Mouse (Mus musculus): ENCODE measurements around the gene A530032D15Rik.
"Not testable (repeated sequence)": the region's sequence is repeated elsewhere in the genome, so short reads cannot be mapped to it uniquely, and the experiment has no call there.

Gene A530032D15Rik

DNA sequence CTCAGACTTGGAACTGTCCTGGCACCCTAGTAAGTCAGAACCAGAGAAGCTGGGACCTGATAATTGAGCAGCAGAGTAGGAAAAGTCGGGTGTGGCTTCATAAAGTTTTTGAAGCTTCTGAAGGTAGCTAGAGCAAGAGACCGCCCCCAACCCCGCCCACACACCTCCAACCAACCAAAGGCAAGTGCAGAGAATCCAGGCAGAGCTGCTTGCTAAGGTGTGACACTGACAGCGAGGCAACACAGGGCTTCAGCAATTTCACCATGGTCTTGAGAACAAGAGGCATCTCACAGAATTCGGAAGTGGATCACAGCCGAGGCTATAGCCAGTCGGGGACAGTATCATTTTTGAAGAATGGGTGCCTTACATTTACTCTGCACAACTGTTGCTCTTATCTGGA, at the start of gene A530032D15Rik:
A530032D15Rik (minus strand) TSS at position 101 of the 400 bp plus-strand sequence.
- not testable (repeated sequence) for DNase-seq

DNA sequence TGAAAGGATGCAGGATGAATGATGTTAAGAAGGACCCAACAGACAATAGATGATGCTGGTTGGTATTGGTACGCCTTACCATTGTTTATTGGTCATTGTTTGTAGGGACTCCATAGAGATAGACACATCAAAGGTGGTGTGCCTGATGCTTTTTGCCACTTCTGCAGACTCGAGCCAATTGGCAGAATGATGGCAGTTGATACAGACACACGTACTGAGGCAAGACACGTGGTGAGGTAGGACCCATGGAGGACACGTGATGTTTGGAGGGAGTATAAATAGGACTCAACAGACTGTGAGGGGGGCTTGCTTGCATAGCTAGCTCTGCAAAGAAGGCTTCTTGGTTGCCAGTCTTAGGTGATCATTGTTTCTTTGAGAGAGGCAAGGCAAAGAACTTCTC, 45.5 kb upstream of the A530032D15Rik start:
- DNase-seq, result not testable (repeated sequence)

DNA sequence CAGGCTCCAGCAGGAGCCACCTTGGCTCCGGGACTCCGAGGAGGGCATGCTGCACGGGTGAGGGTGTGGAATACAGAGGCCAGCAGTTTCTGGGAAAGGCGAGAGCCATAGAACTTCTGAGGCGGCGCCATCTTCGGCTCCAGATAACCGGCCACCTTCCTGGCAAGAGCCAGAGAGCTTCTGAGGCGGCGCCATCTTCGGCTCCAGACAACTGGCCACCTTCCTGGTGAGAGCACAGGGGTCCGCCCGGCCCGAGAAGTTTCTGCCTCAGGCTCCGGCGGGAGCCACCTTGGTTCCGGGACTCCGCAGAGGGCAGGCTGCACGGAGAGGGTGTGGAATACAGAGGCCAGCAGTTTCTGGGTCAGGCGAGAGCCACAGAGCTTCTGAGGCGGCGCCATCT, 24.0 kb upstream of the A530032D15Rik start:
- DNase-seq, result not testable (repeated sequence)

DNA sequence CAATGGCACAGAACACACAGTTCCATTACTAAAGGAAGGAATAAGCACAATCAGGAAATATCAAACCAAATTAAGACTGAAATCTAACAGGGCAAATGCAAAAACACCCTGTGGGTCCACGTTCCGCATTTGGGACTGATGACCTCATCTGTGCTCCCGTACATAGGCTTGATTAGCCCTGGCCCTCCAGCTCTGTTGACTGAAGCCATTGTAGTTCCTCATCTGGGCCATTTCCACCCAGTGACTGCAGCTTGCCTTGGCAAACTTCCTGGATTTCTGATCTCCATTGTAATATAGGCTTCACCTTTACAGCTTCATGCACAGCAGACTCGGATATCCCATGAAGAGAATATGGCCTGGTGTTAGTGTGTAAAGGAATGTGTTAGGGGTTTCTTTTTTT, 12.2 kb upstream of the A530032D15Rik start:
- not testable (repeated sequence) for DNase-seq

DNA sequence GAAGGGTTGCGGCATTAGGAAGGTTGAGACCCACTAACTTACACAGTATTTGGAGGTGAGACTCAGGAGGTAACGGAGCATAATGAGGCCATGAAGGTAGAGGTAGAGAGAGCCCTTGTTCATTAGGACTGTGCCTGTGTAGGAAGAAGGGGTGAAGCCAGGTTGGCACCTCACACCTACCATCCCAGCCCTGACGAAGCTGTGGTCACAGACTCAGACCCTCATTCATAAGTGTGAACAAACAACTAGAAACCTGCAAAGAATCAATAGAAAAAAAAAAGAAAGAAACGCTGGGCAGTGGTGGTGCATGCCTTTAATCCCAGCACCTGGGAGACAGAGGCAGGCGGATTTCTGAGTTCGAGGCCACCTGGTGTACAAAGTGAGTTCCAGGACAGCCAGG, 8.7 kb upstream of the A530032D15Rik start:
- not testable (repeated sequence) for DNase-seq

DNA sequence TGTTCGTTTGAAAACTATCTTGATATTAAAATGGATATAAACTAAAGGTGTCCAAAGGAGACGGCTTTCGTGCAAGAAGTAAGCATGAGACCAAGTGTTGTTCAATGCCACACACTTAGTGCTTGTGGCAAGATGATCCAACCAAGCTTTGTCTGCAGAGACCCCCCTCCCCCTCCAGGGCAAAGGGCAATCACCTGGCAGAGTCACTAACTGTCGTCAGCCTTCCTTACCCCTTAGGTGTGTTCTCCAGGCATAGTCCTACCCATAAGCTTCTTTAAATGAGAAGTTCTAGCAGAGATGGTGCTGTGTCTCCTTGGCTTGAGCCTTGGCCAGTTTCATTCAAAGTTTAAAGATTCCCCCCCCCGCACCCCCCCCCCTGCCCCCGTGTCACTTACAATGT, 7.9 kb upstream of the A530032D15Rik start:
- not testable (repeated sequence) for DNase-seq

DNA sequence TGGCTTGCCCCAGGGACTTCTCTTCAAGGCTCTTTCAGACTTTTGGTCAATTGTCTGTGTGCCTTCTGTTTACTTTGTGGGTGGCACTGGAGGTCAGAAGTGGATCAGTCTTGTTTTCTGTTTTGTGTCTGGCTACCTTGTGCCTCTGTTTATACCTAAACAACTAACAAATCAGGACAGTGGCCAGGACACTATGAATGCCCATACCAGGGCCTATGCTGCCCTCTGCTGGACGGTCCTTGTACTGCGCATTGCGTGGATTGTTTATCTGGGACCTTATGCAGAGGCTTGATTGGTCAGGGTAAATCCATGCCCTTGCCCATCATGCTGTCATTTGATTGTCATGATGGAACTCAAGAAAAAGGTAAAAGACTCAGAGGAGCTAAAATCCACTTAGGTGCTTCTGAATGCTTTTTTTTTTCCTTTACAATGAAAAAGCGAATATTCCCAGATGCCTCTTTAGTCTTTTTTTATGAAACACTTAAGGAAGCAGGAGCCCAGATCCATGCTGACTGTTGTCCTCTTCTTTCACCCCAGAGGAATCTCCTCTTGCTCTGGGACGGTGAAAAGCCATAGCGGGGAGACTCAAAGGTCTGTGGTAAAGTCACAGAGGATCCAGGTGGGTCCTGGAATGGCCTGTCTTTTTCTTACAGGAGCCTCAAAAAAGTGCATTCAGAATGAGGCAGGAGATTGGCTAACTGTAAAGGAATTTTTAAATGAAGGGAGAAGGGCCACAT, 5.2 kb upstream of the A530032D15Rik start:
- DNase-seq, result peak; percentile 83

DNA sequence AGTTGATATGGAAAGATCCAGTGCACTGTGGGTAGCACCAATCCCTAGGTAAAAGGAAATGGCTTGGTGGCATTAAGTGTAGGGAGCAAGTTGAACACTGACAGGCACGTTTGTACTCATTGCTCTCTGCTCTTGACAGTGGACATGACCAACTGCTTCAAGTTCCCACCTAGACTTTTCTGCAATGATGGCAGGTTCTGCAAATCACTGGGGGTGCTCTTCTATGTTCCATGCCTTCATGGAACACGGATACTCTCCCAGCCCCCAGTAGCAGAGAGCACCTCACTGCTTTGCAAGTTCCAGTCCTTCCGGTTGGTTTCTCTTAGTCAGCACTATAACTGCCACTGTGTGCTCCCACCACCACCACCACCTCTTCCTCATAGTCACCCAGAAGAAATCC, 4.4 kb upstream of the A530032D15Rik start:
- not testable (repeated sequence) for DNase-seq

DNA sequence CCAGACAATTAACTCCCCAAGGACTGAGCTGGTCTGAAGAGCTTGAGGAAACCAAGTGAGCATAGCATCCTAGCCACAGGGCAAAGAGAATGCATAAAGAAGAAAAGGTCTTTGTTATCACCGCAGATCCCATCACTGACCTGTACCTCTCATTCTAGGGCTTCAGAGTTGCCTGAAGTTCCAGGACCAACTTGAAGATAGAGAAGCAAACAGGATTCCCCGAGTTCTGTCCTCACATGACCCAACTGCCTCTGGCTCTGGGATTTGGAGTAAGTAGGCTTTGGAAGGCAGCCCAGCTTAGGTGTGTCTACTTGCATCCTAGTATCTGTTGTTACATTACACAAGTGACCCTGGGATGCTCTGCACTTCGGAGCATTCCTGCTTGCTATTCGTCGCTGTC, 3.2 kb upstream of the A530032D15Rik start:
- DNase-seq, result not testable (repeated sequence)

DNA sequence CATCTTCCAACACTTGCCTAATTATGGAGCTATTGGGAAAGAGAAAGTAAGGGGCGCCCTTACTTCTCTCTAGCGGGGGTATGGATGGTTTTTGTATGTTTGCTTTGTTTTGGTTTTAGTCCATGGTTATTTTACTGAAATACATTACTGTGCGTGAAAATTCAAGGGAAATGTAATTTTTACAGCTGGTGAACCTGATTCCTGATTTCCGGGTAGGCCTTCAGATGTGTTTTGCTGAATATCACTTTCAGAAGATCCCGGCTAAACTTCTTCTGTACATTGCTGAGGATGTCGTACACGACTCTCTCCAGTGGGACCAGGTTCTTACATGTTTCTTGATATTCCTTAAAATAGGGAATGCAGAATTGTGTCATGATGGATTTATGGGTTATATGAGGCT, 2.6 kb upstream of the A530032D15Rik start:
- not testable (repeated sequence) for DNase-seq

DNA sequence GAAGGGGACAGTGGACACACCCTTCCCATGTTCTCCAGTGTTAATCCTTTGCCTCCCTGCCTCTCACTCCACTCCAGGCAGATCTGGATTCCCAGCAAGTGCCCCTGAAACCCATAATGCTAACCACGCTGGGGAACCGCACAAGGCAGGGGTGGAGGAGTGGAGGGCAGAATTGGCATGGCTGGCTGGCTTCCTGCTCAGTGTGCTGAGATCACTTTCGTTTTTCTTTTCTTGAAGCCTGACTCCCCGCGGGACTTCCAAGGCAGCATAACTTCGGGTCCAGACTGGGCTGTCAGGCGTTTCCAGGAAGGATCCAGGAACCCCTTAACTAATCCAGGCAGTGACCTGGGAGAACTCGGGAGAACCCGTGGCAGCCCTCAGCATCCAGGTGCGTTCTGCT, 1.9 kb upstream of the A530032D15Rik start:
- not testable (repeated sequence) for DNase-seq

DNA sequence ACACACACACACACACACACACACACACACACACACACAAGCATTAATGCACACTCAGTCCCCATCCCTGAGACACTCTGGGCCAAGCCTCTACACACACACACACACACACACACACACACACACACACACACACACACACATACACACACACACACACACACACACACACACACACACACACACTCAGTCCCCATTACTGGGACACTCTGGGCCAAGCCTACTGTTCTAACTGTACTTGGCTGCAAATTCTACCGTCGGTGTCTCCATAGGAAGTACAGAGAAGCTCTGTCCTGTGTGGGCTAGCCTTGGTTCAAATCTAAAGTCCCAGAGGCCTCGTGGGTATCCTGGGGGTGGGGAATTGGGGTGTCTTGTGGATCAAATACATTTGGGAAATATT, 1.2 kb upstream of the A530032D15Rik start:
- not testable (repeated sequence) for DNase-seq

DNA sequence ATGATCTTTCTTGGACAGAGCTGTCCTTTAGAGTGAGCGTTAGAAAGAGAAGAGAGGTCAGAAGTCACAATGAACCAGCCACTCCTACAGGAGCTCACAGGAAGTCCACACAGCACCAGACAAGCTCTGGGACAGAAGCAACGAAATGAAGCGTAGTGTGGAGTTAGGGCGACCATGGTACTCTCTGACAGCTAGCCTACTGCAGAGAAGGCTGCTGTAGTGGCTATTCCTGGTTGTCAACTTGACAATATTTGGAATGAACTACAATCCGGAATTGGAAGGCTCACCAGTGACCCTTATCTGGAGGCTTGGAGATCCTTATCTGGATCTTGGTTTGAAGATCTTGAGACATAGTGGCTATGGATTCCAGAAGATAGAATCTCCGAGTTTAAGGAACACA, 3.6 kb downstream of the A530032D15Rik start:
- DNase-seq, result not testable (repeated sequence)

DNA sequence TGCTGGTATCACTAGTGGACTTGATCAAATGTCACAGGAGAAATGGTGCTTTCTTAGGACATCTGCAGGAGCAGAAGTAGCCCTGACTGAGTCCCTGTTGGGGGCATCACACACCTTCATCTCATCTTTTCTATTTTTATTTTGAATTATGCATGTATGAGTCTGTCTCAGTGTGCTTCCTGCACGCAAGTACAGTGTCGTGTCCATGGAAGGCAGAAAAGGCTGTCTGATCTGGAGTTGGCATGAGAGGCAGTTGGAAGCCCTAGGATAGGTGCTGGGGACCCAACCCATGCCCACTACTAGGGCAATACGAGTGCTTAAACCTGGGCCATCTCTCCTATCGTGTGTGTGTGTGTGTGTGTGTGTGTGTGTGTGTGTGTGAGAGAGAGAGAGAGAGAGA, 4.3 kb downstream of the A530032D15Rik start:
- DNase-seq, result not testable (repeated sequence)

DNA sequence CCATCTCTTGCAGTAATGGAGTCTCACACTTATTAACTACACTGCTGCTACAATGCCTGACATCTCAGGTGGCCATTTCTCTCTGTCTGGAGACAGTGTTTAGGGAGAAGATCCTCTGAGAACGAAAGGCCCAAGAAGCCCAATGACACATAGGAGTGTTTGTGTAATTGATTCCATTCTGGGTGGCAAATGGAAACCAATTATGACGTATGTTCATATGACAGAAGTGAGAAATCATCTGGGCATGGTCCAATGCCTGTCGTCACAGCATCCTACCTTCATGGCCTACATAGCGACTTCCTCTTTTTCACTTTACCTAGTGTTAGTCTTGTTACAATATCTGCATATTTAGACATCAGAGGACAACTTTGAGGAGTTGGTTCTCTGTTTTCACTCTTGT, 7.9 kb downstream of the A530032D15Rik start:
- DNase-seq, result not testable (repeated sequence)

DNA sequence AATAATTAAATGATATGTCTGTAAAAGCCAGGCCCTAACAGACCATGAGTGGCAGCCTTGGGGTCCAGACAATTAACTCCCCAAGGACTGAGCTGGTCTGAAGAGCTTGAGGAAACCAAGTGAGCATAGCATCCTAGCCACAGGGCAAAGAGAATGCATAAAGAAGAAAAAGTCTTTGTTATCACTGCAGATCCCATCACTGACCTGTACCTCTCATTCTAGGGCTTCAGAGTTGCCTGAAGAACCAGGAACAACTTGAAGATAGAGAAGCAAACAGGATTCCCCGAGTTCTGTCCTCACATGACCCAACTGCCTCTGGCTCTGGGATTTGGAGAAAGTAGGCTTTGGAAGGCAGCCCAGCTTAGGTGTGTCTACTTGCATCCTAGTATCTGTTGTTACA, 9.8 kb downstream of the A530032D15Rik start, which contains the start of gene Gm10553:
Gm10553 (plus strand) TSS at position 301 of the 400 bp plus-strand sequence.
- not testable (repeated sequence) for DNase-seq

DNA sequence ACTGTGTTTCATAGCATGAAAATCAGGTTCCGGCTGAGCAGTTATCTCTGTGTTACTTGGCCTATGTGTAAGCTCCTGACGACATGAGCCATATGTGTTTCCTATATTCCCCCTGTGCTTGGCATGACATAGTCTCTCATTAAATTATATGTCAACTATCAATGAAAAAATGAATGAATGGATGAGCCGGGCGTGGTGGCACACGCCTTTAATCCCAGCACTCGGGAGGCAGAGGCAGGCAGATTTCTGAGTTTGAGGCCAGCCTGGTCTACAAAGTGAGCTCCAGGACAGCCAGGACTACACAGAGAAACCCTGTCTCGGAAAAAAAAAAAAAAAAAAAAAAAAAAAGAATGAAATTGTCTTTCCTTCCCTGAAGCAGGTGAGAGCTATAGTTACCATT, 10.6 kb downstream of the A530032D15Rik start:
- DNase-seq, result not testable (repeated sequence)

DNA sequence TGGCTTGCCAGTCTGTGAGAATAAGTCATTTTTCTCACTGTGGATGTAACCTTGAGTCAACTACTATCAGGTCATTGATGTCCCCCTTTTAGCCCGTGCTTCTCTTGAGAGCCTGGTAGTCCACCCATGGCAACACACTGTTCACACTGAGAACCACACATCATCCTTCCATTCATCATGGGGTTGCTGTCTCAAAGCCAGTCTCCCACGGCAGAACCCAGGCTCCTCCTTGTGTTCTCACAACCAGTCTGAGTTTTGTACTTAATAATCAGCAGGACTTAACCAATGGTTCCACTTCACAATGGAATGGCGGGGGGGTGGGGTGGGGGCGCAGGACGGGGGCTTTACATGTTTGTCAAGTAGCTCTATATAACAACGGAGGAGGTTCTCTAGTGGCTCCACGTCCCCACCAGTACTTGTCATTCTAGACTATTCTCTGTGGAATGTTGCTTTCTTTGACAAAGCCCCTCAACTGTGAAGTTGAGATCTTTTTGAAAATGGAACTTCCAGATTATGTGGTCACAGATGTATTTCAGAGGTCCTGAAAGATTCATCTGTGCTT, 16.6 kb downstream of the A530032D15Rik start:
- DNase-seq, result not testable (repeated sequence)

DNA sequence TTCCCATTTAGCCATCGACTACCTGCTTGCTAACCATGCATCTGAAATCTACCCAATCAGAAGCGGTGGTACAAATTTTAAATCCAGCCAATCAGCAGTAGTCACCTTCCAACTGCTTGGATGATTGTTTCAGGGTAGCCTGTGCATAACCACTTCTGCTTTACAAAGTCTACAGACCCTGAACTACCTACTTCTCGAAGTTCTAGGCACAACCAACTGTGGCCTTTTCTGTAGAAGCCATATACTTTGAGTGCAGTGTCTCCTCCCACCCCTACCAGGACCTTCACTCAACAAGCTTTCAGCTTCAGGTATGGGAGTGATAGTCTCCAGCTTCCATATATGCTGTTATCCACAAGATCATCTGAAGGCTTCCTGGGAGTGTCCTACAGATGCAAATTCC, 17.5 kb downstream of the A530032D15Rik start:
- DNase-seq, result not testable (repeated sequence)

DNA sequence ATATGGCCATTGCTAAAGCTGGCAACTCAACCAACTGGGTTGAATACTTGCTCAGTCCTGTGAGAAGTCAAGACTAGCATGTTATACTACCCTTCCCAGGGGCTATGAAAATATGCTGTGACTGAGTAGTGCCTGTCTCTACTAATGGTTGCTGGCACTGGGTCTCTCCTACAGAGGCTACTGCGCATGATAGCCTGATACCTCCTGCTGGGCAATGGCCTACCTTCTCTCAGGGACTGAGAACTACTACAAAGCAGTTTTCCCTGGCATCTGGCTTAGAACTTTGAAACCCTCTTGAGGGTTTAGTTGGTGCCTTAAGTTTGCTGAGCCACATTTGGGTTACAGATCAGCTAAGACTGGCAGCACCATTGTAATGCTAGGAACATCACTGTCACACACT, 23.4 kb downstream of the A530032D15Rik start:
- not testable (repeated sequence) for DNase-seq

DNA sequence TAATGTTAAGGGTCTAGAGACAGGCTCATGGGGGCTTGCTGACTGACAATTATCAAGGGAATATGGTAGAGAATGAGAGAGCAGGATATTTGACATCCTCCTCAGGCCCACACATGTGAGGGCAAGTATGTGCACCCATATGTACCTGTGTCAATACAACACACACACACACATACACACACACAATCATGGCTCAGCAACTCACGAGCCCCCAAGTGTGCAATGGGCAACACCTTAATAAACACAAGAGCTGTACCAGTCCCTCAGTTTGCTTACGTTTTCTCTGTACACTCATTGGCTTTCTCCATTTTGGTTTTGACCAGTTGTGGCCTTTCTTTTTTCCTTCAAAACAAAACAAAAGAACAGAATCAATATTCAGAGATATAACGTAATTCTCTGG, 24.9 kb downstream of the A530032D15Rik start:
- DNase-seq, result not testable (repeated sequence)

DNA sequence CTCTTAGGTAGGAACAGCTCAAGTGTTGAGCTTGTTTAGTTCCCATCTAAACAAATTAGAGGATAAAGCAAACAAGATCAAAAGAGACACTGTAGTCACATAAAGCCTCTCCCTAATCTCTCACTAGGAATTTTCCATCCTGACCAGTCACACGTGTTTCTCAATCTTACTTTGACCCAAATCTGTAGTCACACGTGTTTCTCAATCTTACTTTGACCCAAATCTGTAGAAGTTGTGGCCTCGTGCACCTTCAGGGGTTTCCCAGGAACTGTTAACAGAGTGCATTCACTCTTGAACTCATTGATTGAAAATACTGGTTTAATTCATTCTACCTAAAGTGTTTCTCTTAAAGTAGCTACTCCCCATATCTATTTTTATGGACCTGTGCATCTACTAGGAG, 36.6 kb downstream of the A530032D15Rik start:
- not testable (repeated sequence) for DNase-seq

DNA sequence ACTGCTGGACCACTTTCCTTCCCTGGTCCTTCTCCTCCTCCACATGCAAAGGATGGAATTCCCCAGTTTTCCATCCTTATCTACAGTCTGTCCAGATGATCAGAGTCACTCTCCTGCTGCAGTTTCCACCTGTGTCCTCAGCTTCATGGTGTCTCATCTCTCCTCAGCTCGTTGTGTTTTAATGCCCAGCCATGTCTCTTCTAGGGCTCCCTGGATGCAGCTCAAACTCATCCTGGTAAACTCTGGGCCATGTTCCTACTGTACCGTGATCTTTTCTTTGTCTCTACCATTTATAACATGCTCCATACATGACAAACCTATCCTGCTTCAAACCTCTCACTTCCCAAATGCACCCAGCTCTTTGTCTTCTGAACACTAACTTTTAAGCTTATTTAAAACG, 38.0 kb downstream of the A530032D15Rik start:
- not testable (repeated sequence) for DNase-seq

DNA sequence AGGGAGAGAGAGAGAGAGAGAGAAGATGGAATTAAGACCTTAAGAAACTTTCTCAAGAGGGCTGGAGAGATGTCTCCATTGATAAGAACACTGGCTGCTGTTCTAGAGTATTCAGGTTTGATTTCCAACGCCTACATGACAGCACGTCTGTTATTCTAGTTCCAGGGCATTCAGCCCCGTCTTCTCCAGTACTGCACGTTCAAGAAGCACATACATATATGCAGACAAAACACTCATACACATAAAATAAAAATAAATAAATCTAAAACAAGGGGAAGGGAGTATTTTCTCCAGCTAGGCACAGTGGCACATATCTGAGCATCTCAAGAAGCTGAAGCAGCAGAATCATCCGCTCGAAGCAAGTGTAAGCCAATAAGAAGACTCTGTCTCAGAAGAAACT, 73.9 kb downstream of the A530032D15Rik start:
- not testable (repeated sequence) for DNase-seq
